Mouse (Mus musculus) left cerebral cortex, adult 2 months (tissue): ENCODE data around the gene Enpp6. TPM values are rescaled to one million over a fixed set of nuclear protein-coding genes. Genes with fewer than 3 reads are reported as not detected.
"Not testable (repeated sequence)": the region's sequence is repeated elsewhere in the genome, so short reads cannot be mapped to it uniquely, and the experiment has no call there.

Experiments used
- DNase-seq, 2 experiments: peaks; one replicate each; pipeline ENCODE4 v3.0.0; 2021 to 2022; ENCODE audit warnings: low spot score in 2 of 2, mixed read lengths in 1 of 2; ENCODE audit errors: extremely low spot score in 1 of 2
- H3K27ac ChIP-seq: fragments of 200-600 bp; 2 replicates; pipeline ENCODE4 v1.8.1; 2022
- H3K4me3 ChIP-seq: fragments of 200-600 bp; 2 replicates; pipeline ENCODE4 v1.8.1; 2022
- CTCF ChIP-seq: fragments of 200-600 bp; IDR thresholded peaks from 2 replicates; pipeline ENCODE4 v1.8.1; 2022; ENCODE audit warnings: antibody characterized with exemption, mild to moderate bottlenecking, moderate library complexity
- intact Hi-C: fragments of 180-260 bp; cut with DNase I; formaldehyde crosslinking; loops from one replicate; pipeline ENCODE4 v1.15.1; 2025
- total RNA-seq, 2 experiments: library from RNA; stranded (reverse); gene quantifications; 2 replicates each; pipeline ENCODE4 v1.2.3; 2021

Gene Enpp6
- total RNA-seq, 2 experiments from 2014 or later: 3.1 to 4.5 TPM

DNA sequence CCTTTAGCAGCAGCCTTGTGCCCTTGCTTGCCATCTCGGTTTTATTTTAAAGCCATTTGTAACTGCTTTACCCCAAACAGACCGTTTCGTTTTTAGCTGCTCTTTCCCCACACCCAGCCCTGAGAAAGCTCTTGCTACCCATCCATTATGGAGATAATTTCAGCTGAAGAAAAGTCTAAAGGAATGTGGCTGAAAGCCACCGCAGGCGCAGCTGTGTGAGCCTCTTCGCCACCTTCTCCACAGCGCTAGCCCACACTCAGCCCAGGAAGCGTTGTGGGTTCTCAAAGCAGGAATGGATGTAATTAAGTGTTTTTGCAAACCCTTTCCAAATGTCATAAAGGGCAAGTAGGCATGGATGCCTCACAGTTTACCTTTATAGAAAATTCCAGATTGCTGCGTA, 20.1 kb downstream of the Enpp6 start:
- Histone ChIP-seq H3K27ac (no peak overlapping the region), H3K4me3 (no peak overlapping the region)
- no peak for DNase-seq
- TF ChIP-seq CTCF: no peak
- intact Hi-C loops: no loop called here

DNA sequence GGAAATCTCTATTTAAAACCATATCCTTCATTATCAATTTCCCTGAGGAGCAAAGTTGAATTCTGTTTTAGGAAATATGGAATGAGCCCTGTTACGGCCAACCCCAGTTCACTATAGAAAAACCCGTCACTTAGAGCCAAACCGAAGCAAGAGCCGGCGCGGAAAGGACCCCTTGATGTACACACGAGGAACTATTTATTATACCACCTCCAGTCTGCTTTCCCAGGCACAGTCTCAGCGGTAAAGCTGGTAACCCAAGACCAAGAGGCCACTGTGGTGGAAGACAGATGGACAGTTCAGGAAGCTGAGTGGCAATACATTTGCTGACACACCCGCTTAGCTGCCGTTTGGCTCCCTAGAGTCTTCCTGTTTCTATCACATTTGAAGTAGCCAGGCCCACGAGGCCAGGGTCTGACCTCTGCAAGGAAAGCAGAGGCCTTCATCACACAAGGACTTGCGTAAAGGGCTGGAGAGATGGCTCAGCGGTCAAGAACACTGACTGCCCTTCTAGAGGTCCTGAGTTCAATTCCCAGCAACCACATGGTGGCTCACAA, 21.6 kb downstream of the Enpp6 start:
- intact Hi-C loops: no loop called here
- DNase-seq: no peak
- Histone ChIP-seq H3K4me3 (no peak overlapping the region), H3K27ac (no peak overlapping the region)
- no peak for TF ChIP-seq CTCF

DNA sequence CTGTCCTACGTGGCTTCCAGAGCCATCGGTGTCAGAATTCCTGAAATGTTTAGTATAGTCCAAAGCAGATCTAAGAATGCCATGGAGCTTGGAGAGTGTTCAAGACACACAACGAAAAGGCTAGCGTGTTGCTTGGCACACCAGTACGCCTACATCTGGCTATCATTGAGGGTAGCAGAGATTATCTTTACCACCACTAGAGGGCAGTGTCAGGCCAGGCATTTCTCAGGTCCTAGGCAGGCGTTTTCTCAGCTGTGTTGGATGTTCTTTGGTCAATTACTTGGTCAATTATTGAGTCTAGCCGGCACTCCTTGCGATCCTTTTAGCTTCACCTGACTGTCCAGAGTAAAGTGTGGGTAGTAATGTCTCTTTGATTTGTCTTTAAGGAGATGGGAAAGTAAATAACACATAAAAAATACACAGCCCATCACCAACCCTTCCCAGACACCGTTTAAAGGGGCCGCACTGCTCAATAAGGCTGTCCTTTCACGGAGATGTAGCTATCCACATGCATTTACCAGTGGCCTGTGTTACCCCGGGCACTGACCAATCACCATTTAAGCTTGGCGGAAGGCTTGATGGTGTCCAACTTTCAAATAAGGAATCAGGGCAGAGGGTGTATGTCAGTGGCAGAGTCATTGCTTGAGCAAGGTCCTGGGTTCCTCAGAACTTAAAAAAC, 29.7 kb downstream of the Enpp6 start:
- TF ChIP-seq CTCF: peak; percentile 96
- Histone ChIP-seq H3K27ac (no peak overlapping the region), H3K4me3 (no peak overlapping the region)
- peak; percentile 77 for DNase-seq
- intact Hi-C loops: loop anchor here (1.0 to 10.0 kb wide), 3 partner anchors 271 to 668 kb away; no protein-coding TSS in a partner anchor

DNA sequence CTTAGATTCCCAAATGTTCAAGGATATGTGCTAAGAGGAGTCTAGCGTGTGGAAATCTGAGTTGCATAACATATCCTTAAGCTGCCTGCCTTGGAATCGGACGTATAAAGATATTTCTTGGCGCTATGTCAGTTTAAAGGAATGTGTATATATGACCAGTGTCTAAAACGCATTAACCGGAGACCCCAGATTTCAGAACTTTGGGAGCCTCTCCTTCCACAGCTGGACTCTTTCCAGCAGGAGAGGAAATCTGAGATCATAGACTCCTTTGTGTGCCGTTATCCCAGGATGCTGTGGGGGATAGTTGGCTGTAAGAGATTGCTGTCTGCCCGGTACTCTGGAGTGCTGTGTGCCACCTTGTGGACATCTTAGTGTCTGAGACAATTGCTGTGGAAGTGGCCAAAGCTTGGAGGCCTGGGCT, 34.5 kb downstream of the Enpp6 start:
- TF ChIP-seq CTCF: peak; percentile 48
- no peak overlapping the region for H3K4me3 ChIP-seq
- DNase-seq: no peak
- no peak overlapping the region for H3K27ac ChIP-seq
- intact Hi-C loops: no loop called here

DNA sequence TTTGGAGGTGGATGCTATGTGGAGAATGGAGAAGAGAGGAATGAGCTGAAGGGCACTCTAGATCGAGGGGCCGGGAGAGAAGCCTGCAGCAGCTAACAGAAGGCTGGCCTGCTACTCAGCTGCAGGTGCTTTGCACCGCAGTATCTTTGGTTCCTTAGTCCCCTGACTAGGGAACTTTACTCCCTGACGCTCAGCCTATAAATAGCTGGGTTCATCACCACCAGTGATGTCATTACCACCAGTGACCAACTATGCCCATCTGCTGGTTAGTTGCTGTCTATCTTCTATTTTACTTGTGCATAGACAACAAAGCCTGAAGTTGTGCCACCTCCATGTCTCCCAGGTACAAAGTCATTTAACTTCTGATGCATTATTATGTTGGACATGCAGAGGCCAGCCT, 37.9 kb downstream of the Enpp6 start:
- DNase-seq: no peak

DNA sequence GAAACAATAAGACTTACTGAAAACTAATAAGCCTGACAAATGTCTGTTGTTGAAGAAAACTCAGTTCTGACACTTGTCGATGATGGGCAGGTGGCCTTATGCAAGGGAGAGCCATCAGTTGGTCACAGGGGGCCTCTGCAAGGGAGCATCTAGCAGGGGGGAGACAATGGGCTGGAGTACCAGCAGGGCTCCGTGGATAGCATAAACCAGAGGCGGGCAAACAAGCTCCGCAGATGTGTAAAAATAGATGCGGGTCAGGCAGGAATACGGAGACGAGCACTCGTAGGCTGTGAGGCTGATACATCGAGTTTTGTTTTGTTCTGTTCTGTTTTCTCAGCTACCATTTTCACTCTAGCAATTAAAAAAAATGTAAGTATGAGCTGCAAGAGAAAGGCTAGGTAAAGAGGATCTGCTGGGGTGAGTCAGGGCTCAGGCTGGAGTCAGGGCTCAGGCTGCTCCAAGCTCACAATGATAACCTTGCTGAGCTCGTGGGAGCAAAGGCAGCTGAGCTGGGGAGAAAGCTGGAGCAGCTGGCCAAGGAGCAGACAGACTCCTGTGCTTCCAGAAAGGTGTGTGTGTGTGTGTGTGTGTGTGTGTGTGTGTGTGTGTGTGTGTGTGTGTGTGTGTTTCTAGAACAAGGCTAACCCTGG, 40.3 kb downstream of the Enpp6 start:
- no peak overlapping the region for H3K4me3 ChIP-seq
- intact Hi-C loops: no loop called here
- H3K27ac ChIP-seq: no peak overlapping the region
- no peak for TF ChIP-seq CTCF
- no peak for DNase-seq

More for the DNA sequence above, 37.9 kb downstream of the Enpp6 start:
- intact Hi-C loops: no loop called here
- Histone ChIP-seq H3K27ac (no peak overlapping the region), H3K4me3 (no peak overlapping the region)
- no peak for TF ChIP-seq CTCF

DNA sequence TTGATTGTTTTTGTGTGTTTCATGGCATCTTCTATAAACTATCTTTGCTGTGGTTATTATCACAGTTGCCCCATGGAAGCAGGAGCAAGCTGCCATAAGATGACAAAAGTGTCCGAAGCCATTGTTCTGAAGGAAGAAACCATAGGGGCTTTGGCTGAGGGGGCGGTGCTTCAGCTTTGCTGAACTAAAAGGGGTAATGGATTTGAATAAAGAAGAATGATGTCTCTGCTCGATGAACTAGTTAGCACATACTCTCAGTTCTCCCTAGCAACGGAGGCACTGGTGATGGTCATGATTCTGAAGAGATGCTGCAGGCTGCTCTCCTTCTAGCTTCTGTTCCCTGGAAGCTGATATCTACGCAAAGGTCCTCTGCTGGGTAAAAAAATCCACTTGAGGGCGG, 41.8 kb downstream of the Enpp6 start:
- intact Hi-C loops: no loop called here

DNA sequence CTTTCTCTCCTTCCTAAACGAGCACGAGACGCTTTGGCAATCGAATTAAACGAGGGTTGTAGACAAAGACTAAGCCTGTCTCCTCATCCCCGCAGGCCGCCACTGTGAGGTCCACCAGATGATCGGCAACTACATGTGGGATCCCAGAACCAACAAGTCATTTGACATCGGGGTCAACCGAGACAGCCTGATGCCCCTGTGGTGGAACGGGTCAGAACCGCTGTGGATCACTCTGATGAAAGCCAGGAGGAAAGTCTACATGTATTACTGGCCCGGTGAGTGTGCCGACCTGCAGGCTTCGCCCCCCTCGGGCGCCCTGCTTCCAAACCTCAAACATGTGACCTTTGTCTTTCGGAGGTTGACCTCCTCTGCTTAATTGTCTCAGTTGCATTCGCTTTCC, 43.6 kb downstream of the Enpp6 start:
- no peak for DNase-seq
- Histone ChIP-seq H3K27ac (no peak overlapping the region), H3K4me3 (no peak overlapping the region)
- TF ChIP-seq CTCF: no peak
- intact Hi-C loops: loop anchor here (5.0 kb wide), 1 partner anchor 257 kb away; no protein-coding TSS in a partner anchor

More for the DNA sequence above, 41.8 kb downstream of the Enpp6 start:
- no peak overlapping the region for H3K27ac ChIP-seq
- H3K4me3 ChIP-seq: no peak overlapping the region
- DNase-seq: no peak
- no peak for TF ChIP-seq CTCF

DNA sequence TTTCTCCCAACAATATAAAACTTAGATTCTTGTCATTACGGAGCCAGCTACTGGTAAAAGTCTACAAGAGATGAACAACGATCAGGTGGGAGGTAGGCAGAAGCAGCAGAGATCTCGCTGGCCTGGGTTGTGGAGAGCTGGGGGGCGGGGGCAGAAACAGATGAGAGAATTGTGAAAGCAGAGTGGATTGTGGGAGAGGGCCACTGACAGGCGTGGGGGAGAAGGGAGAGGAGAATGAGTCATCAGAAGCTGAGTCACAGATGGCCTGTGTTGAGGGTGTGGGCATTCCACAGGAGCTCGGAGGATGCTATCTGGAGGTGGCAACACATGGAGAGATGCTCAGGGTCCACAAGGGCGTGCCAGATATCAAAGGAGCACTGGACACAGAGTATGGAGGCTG, 45.4 kb downstream of the Enpp6 start:
- Histone ChIP-seq H3K27ac (no peak overlapping the region; the same call in 1 of the 2 replicates), H3K4me3 (no peak overlapping the region)
- no peak; the same call in 1 of the 2 replicates for TF ChIP-seq CTCF
- DNase-seq: peak; percentile 61 to 67
- intact Hi-C loops: loop anchor here (1.0 to 5.0 kb wide), 2 partner anchors 212 to 255 kb away; no protein-coding TSS in a partner anchor

DNA sequence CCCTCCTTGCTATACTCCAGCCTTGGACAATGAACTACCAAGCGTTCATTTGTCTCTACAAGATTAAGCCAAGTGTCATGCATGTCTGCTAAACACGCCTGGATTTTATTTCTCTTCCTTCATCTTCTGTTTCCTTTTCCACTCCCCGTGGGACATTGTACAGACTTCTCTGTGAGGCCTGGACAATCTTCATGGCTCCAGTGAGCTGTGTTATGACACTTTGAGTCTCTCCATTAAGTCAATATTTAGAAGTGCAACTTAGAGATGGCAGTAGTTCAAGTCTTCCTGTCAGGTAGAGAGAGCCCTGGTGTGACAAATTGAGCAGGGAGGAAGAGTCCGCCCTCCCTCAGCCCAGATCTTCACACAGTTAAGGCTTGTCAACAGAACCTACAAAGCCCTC, 47.3 kb downstream of the Enpp6 start:
- intact Hi-C loops: loop anchor here (5.0 kb wide), 1 partner anchor 253 kb away; no protein-coding TSS in a partner anchor
- Histone ChIP-seq H3K4me3 (no peak overlapping the region), H3K27ac (no peak overlapping the region)
- DNase-seq: no peak
- TF ChIP-seq CTCF: no peak

DNA sequence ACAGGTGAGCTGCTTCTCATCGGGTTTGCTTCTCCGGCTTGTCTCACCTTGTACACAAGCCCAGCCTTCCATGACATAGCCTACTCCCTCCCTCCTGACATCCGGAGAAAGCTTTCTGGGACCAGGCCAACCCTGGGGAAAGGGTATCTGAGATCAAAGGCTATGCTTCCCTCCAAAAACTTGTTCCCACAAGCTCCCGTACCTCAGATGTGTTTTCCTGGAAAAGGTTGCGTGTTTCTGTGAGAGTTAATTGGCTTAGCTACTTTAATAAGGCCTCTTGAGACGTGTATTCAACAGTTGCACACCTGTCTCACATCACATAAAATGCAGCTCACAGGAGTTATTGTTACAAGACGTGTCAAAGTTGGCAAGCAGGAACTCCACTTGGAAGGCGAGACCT, 49.8 kb downstream of the Enpp6 start:
- H3K27ac ChIP-seq: no peak overlapping the region
- TF ChIP-seq CTCF: no peak
- no peak for DNase-seq
- no peak overlapping the region for H3K4me3 ChIP-seq
- intact Hi-C loops: no loop called here

DNA sequence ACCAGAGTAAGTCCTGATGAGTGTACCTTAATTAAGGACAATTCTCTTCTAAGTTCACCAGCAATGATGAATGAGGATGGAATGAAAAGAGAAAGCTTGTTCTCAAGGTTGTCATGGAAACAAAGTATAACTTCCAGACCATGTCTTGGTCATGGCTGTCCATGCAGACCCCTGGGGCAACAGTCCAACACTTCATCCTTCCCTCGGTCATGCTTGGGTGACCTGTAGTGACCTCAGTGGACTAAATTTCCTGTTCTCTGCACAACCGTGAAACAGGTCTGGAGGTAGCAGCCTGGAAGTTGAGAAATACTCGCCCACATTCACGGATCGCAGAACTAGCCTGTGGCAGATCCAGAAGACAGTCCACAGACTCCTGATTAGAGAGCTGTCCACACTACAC, 50.7 kb downstream of the Enpp6 start:
- H3K27ac ChIP-seq: no peak overlapping the region
- no peak for DNase-seq
- no peak overlapping the region for H3K4me3 ChIP-seq
- no peak for TF ChIP-seq CTCF
- intact Hi-C loops: no loop called here

DNA sequence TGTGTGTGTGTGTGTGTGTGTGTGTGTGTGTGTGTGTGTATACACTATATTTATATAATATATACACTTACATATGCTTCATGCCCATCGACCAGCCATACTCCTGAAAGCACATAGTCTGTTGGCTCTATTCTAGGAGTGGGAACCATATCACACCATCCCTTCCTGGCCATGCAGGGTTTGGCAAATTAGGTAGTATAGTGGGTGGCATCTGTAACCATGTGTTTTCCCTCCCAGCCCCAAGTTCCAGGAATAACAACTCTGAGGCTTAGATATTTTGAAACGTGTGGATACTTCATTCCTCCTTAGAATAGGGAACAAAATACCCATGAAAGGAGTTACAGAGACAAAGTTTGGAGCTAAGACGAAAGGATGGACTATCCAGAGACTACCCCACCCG, 53.5 kb downstream of the Enpp6 start:
- H3K4me3 ChIP-seq, DNase-seq, H3K27ac ChIP-seq, intact Hi-C loops: not testable (repeated sequence)
